Mouse (Mus musculus): ENCODE measurements around the gene Ppm1d. TPM values are rescaled to one million over a fixed set of nuclear protein-coding genes. Genes with fewer than 3 reads are reported as not detected.

Gene Ppm1d
- polyA plus RNA-seq, 1 experiment from 2014 or later: 17.6 TPM

DNA sequence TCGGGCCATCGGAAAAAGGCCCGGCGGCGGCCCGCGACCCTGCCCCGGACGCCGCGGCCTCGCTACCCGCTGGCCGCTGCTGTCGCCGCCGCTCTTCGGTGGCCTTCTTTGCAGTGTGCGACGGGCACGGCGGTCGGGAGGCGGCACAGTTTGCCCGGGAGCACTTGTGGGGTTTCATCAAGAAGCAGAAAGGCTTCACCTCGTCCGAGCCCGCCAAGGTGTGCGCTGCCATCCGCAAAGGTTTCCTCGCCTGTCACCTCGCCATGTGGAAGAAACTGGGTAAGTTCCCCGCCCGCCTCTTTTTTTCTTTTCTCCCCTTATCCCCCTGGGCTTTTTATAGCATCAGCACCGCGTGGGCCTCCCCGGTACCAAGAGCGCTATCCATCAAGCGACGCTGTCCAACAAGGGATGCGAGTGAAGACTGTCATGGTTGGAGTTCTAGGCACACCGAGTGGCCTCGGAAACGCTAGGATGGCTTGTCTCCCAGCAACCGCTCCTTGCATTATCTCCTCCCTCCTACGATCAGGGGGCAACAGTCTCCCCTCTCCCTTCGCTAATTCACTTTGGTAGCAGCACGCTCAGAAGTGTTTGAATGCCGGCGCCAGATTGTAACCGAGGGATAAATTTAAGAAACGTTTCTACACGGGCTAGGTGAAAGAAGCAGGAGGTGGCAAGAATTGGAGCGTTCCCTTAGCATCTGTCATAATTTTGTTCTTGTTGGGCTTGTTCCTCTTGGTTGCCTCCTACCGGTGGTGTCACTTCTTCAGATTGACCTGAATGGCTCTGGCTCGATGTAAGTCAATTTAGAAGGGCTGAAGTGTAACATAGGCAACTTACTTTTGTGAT lies 824 bp downstream of the Ppm1d start:
- H3K4me3 ChIP-seq (ENCODE audit: low read depth, low read length): peak overlapping the region; percentile 95
- peaks cover 15% of the 10 kb centered on the region; the same call in 1 of the 2 replicates for H3K36me3 ChIP-seq (ENCODE audit: control insufficient read depth, insufficient read depth, low read length)
- DNase-seq (ENCODE audit: low spot score): peak; percentile 60
- peak overlapping the region; percentile 91 for H3K9ac ChIP-seq (ENCODE audit: low read depth, low read length)
- no peaks in the 10 kb centered on the region for H3K27me3 ChIP-seq (replicated peaks; ENCODE audit: control insufficient read depth, insufficient read depth, low read length)
- under 1% methylated on average over 30 of the region's 56 CpGs for WGBS
- H3K9me3 ChIP-seq (ENCODE audit: control insufficient read depth, low read length): no peaks in the 10 kb centered on the region
- peaks cover 9% of the 10 kb centered on the region for H3K4me1 ChIP-seq (ENCODE audit: control insufficient read depth, insufficient read depth, low read length)
- ATAC-seq (ENCODE audit: low read depth): peak; percentile 6; the same call in 1 of the 2 replicates
- peak overlapping the region; percentile 94 for H3K27ac ChIP-seq (replicated peaks; ENCODE audit: low read depth, low read length)
- H3K4me2 ChIP-seq (ENCODE audit: low read depth, low read length): peak overlapping the region; percentile 58

GRCm38 (mm10) chr11:85312818-85313217 lies 1.8 kb downstream of the Ppm1d start:
- Histone ChIP-seq H3K4me2 (ENCODE audit: low read depth, low read length) (peak overlapping the region; percentile 58), H3K27ac (replicated peaks; ENCODE audit: low read depth, low read length) (peak overlapping the region; percentile 94), H3K4me1 (ENCODE audit: control insufficient read depth, insufficient read depth, low read length) (peaks cover 9% of the 10 kb centered on the region), H3K9me3 (ENCODE audit: control insufficient read depth, low read length) (no peaks in the 10 kb centered on the region), H3K27me3 (replicated peaks; ENCODE audit: control insufficient read depth, insufficient read depth, low read length) (no peaks in the 10 kb centered on the region), H3K36me3 (ENCODE audit: control insufficient read depth, insufficient read depth, low read length) (peaks cover 15% of the 10 kb centered on the region; the same call in 1 of the 2 replicates), H3K4me3 (ENCODE audit: low read depth, low read length) (peak overlapping the region; percentile 95), H3K9ac (ENCODE audit: low read depth, low read length) (peak overlapping the region; percentile 91; the same call in 1 of the 2 replicates)
- 6% methylated on average over 2 of the region's 2 CpGs for WGBS
- DNase-seq (ENCODE audit: low spot score) (peak; percentile 96), ATAC-seq (ENCODE audit: low read depth) (peak; percentile 59)

DNA sequence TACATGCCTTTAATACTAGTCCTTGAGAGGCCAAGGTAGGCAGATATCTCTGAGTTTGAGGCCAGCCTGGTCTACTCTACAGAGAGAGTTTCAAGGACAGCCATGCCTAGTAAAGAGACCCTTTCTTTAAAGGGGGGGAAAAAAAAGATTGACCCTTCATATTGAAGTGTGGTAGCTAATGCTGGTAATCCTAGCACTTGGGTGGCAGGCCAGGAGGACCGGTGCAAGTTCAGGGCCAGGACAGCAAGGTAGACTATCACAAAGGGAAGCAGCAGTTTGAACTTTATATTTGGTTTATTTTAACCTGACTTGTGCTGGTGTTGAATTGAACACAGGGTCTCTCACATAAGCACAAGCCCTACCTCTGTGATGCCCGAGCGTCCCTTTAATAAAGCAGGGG lies 2.3 kb downstream of the Ppm1d start:
- peak overlapping the region; percentile 32; the same call in 1 of the 2 replicates for H3K9ac ChIP-seq (ENCODE audit: low read depth, low read length)
- WGBS: 76% methylated on average over 3 of the region's 3 CpGs
- no peak for ATAC-seq (ENCODE audit: low read depth)

DNA sequence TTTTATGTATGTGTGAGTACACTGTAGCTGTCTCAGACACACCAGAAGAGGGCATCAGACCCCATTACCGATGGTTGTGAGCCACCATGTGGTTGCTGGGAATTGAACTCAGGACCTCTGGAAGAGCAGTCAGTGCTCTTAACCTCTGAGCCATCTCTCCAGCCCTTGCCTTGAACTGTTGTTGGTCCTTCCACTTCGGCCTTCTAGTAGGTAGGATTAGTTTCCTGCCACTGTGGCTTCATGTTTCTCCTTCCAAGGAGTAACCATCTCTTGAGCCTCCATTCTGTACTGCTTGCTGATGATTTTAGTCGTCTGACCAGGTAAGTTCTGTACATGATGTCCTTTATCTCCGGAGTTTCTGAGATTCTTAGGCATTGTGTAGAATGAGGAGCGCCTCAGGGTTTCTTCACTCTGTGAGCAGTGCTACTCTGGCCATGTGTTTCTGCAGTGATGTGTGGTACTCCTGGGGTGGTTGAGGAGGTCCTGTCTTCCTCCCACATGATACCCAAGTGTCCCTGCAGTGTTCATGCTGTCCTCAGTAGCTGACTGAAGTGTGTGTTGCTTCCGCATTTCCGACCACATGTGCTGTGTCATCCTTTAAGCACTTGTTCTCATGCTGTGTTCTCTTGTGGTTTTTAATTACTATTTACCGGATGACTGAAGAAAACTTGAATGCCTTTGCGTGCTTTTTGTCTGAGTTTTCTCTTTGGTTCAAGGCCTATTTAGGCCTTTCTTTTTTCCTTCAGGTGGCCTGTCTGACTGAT lies 12.7 kb downstream of the Ppm1d start:
- Histone ChIP-seq H3K4me1 (ENCODE audit: control insufficient read depth, insufficient read depth, low read length) (no peaks in the 10 kb centered on the region), H3K27me3 (replicated peaks; ENCODE audit: control insufficient read depth, insufficient read depth, low read length) (no peaks in the 10 kb centered on the region), H3K4me3 (ENCODE audit: low read depth, low read length) (no peak overlapping the region), H3K4me2 (ENCODE audit: low read depth, low read length) (no peak overlapping the region), H3K9me3 (ENCODE audit: control insufficient read depth, low read length) (no peaks in the 10 kb centered on the region), H3K9ac (ENCODE audit: low read depth, low read length) (no peak overlapping the region), H3K36me3 (ENCODE audit: control insufficient read depth, insufficient read depth, low read length) (no peaks in the 10 kb centered on the region), H3K27ac (replicated peaks; ENCODE audit: low read depth, low read length) (no peak overlapping the region)
- DNase-seq (ENCODE audit: low spot score) (peak; percentile 8), ATAC-seq (ENCODE audit: low read depth) (no peak)
- WGBS: 79% methylated on average over 9 of the region's 9 CpGs

More for the DNA sequence above, 2.3 kb downstream of the Ppm1d start:
- no peak for DNase-seq (ENCODE audit: low spot score)
- Histone ChIP-seq H3K4me2 (ENCODE audit: low read depth, low read length) (peak overlapping the region; percentile 58), H3K4me3 (ENCODE audit: low read depth, low read length) (peak overlapping the region; percentile 95), H3K27ac (replicated peaks; ENCODE audit: low read depth, low read length) (peak overlapping the region; percentile 44), H3K4me1 (ENCODE audit: control insufficient read depth, insufficient read depth, low read length) (peaks cover 9% of the 10 kb centered on the region), H3K27me3 (replicated peaks; ENCODE audit: control insufficient read depth, insufficient read depth, low read length) (no peaks in the 10 kb centered on the region), H3K36me3 (ENCODE audit: control insufficient read depth, insufficient read depth, low read length) (peaks cover 15% of the 10 kb centered on the region; the same call in 1 of the 2 replicates), H3K9me3 (ENCODE audit: control insufficient read depth, low read length) (no peaks in the 10 kb centered on the region)

DNA sequence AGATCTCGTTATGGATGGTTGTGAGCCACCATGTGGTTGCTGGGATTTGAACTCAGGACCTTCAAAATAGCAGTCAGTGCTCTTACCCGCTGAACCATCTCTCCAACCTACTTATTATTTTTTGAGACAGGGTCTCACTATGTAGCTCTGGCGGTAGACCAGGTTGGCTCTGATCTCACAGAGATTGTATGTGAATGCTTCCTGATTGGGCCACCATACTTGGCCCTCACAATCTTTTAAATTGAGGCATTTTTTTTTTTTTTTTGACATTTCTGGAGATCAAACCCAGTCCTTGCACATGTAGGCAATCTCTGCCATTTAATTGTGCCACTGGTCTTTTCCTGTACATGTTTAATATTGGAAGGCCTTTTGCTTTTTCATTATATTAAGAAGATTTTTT lies 17.7 kb downstream of the Ppm1d start:
- WGBS: 94% methylated on average over 3 of the region's 3 CpGs
- Histone ChIP-seq H3K4me3 (ENCODE audit: low read depth, low read length) (no peak overlapping the region), H3K27ac (replicated peaks; ENCODE audit: low read depth, low read length) (no peak overlapping the region), H3K36me3 (ENCODE audit: control insufficient read depth, insufficient read depth, low read length) (peaks cover 36% of the 10 kb centered on the region), H3K27me3 (replicated peaks; ENCODE audit: control insufficient read depth, insufficient read depth, low read length) (no peaks in the 10 kb centered on the region), H3K9ac (ENCODE audit: low read depth, low read length) (no peak overlapping the region), H3K9me3 (ENCODE audit: control insufficient read depth, low read length) (no peaks in the 10 kb centered on the region), H3K4me1 (ENCODE audit: control insufficient read depth, insufficient read depth, low read length) (no peaks in the 10 kb centered on the region), H3K4me2 (ENCODE audit: low read depth, low read length) (no peak overlapping the region)
- no peak for DNase-seq (ENCODE audit: low spot score)
- no peak for ATAC-seq (ENCODE audit: low read depth)

DNA sequence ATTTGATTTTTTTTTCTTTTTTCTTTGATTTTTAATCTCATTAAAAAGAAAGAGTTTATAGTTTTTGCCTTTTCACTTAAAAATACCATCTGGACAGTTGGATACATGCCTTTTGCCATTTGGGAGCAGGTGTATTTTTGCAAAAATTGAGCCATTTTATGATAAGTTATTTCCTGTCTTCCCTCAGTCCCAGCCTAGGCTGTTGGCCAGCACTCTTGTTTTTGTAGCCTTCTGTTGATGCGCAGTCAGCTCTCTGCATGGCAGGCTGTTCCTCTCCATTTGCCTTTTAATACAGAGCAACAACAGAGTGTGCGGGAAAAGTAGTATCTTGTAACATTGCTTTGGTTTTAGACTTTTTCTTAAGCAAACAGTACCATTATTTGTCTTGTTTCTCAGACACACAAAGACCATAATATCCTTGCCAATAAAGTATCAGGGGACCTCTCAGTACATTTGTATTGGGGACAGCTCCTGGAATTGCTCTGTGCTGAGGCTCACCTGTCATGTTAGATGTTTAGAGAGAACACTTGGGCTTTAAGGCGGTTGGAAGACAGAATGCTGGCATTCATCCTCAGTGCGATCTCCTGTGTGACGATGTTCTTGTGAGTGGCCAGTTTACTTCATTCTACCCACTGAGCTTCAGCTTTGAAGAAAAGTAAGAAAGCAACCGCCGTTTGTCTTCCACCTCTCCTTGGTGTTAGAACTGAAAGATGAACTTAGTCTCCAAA lies 18.3 kb downstream of the Ppm1d start:
- Histone ChIP-seq H3K27ac (replicated peaks; ENCODE audit: low read depth, low read length) (no peak overlapping the region), H3K27me3 (replicated peaks; ENCODE audit: control insufficient read depth, insufficient read depth, low read length) (no peaks in the 10 kb centered on the region), H3K4me3 (ENCODE audit: low read depth, low read length) (no peak overlapping the region), H3K4me2 (ENCODE audit: low read depth, low read length) (no peak overlapping the region), H3K9ac (ENCODE audit: low read depth, low read length) (no peak overlapping the region), H3K4me1 (ENCODE audit: control insufficient read depth, insufficient read depth, low read length) (no peaks in the 10 kb centered on the region), H3K9me3 (ENCODE audit: control insufficient read depth, low read length) (no peaks in the 10 kb centered on the region), H3K36me3 (ENCODE audit: control insufficient read depth, insufficient read depth, low read length) (peaks cover 36% of the 10 kb centered on the region)
- ATAC-seq (ENCODE audit: low read depth): no peak
- DNase-seq (ENCODE audit: low spot score): no peak
- 91% methylated on average over 7 of the region's 7 CpGs for WGBS

DNA sequence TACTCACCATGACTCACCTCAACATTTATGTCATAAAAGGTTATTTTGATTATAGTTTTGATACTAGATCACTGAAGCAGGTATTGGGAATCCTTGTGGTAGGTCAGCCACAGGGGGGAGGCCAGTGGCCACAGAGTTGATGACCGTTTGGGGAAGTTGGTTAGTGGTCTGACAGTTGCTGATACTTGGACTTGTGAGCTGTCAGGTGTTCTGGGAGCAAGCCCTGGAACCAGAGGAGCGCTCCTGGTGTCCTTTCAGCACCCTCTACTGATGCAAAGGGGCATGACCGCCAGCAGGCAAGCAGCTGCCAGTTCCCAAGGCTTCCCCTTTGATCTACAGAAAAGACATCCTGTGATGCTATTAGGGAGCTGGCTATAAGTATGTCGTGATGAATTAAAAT lies 23.7 kb downstream of the Ppm1d start:
- 43% methylated on average over 4 of the region's 4 CpGs for WGBS
- Histone ChIP-seq H3K9me3 (ENCODE audit: control insufficient read depth, low read length) (no peaks in the 10 kb centered on the region), H3K9ac (ENCODE audit: low read depth, low read length) (no peak overlapping the region), H3K4me3 (ENCODE audit: low read depth, low read length) (no peak overlapping the region), H3K4me2 (ENCODE audit: low read depth, low read length) (no peak overlapping the region), H3K27me3 (replicated peaks; ENCODE audit: control insufficient read depth, insufficient read depth, low read length) (no peaks in the 10 kb centered on the region), H3K36me3 (ENCODE audit: control insufficient read depth, insufficient read depth, low read length) (peaks cover 73% of the 10 kb centered on the region), H3K4me1 (ENCODE audit: control insufficient read depth, insufficient read depth, low read length) (no peaks in the 10 kb centered on the region), H3K27ac (replicated peaks; ENCODE audit: low read depth, low read length) (no peak overlapping the region)
- ATAC-seq (ENCODE audit: low read depth) (no peak), DNase-seq (ENCODE audit: low spot score) (peak; percentile 27)

- Histone ChIP-seq H3K4me3 (ENCODE audit: low read depth, low read length) (no peak overlapping the region), H3K9ac (ENCODE audit: low read depth, low read length) (no peak overlapping the region), H3K27ac (replicated peaks; ENCODE audit: low read depth, low read length) (no peak overlapping the region), H3K36me3 (ENCODE audit: control insufficient read depth, insufficient read depth, low read length) (peaks cover 78% of the 10 kb centered on the region), H3K27me3 (replicated peaks; ENCODE audit: control insufficient read depth, insufficient read depth, low read length) (no peaks in the 10 kb centered on the region), H3K9me3 (ENCODE audit: control insufficient read depth, low read length) (no peaks in the 10 kb centered on the region), H3K4me2 (ENCODE audit: low read depth, low read length) (no peak overlapping the region), H3K4me1 (ENCODE audit: control insufficient read depth, insufficient read depth, low read length) (no peaks in the 10 kb centered on the region)
- no peak for DNase-seq (ENCODE audit: low spot score)
- WGBS: 90% methylated on average over 6 of the region's 6 CpGs
- ATAC-seq (ENCODE audit: low read depth): no peak
Measured at GRCm38 (mm10) chr11:85339173-85339831, 28.3 kb downstream of the Ppm1d start.
